Mouse (Mus musculus) hindbrain, embryonic 11.5 days (tissue): Measurements from ENCODE around the gene Tbkbp1. TPM values are rescaled to one million over a fixed set of nuclear protein-coding genes. Genes with fewer than 3 reads are reported as not detected.

Source experiments
- ATAC-seq: fragments of 200-750 bp; cut with Nextera tagmentation; 2 replicates; pipeline ENCODE4 v1.8.0; 2017; ENCODE audit warnings: mild to moderate bottlenecking, moderate TSS enrichment, moderate library complexity; ENCODE audit not compliant: low FRiP score
- DNase-seq: peaks from one replicate; pipeline ENCODE4 v3.0.0-alpha.2; 2015; ENCODE audit warnings: low spot score
- H3K27ac ChIP-seq: fragments of 300-500 bp; sonication (generic); 2 replicates; pipeline ENCODE4 v1.5.1; 2014; ENCODE audit warnings: mild to moderate bottlenecking, low read depth, low read length
- H3K27me3 ChIP-seq: fragments of 300-500 bp; sonication (generic); 2 replicates; pipeline ENCODE4 v1.6.1; 2014; ENCODE audit warnings: mild to moderate bottlenecking, low read length, moderate library complexity, mixed read lengths; ENCODE audit not compliant: control insufficient read depth, insufficient read depth
- H3K36me3 ChIP-seq: fragments of 300-500 bp; sonication (generic); 2 replicates; pipeline ENCODE4 v1.6.1; 2014; ENCODE audit warnings: mild to moderate bottlenecking, low read length, moderate library complexity, mixed read lengths; ENCODE audit not compliant: control insufficient read depth, insufficient read depth
- H3K4me1 ChIP-seq: fragments of 300-500 bp; sonication (generic); replicated peaks from 2 replicates; pipeline ENCODE4 v1.6.1; 2014; ENCODE audit warnings: low read length, mixed read lengths; ENCODE audit not compliant: control insufficient read depth, insufficient read depth
- H3K4me2 ChIP-seq: fragments of 300-500 bp; sonication (generic); replicated peaks from 2 replicates; pipeline ENCODE4 v1.6.1; 2014; ENCODE audit warnings: mild to moderate bottlenecking, low read depth, low read length
- H3K4me3 ChIP-seq: fragments of 300-500 bp; sonication (generic); 2 replicates; pipeline ENCODE4 v1.5.1; 2014; ENCODE audit warnings: low read depth, low read length
- H3K9ac ChIP-seq: fragments of 300-500 bp; sonication (generic); 2 replicates; pipeline ENCODE4 v1.6.1; 2014; ENCODE audit warnings: low read depth, low read length
- H3K9me3 ChIP-seq: fragments of 300-500 bp; sonication (generic); 2 replicates; pipeline ENCODE4 v1.6.1; 2016; ENCODE audit warnings: low read length; ENCODE audit not compliant: control insufficient read depth
- WGBS: fragments of 180-500 bp; shearing (Covaris S2); extraction: QIAGEN DNeasy Blood & Tissue Kit; methylation state at CpG from one replicate; pipeline ENCODE4 v1.1.7; 2014; 5-methylcytosine and 5-hydroxymethylcytosine counted together
- polyA plus RNA-seq: library from polyadenylated mRNA; unstranded; fragments of >200 nt; fragmentation: Nextera tagmentation; extraction: Ambion mirVana; gene quantifications from 2 replicates; pipeline ENCODE4 v1.2.1, GENCODE M21; 2014

The Tbkbp1 gene
- polyA plus RNA-seq, 1 experiment from 2014 or later: 4.2 TPM

DNA sequence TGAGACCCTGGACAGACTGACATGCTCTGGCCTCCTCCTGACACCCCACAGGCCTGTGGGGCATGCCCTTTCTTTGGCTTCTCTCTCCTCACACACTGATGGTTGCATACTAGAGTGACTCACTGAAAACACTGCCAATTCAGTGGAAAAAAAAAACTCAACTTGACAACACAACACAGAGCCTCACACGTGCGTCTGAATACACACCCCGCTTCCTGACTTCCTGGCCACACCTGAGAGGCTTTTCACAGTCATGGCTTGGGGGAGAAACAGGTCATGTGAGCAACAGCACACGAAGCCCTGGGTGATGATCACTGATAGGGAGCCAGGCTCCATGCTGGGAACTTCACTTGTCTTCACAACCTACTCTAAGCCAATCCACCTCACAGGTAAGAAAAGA is 10.5 kb downstream of the Tbkbp1 start:
- H3K36me3 ChIP-seq: no peaks in the 10 kb centered on the region
- H3K9me3 ChIP-seq: no peaks in the 10 kb centered on the region
- H3K27ac ChIP-seq: no peak overlapping the region
- 83% methylated on average over 4 of the region's 4 CpGs for WGBS
- H3K4me2 ChIP-seq: no peak overlapping the region
- ATAC-seq: no peak
- peaks cover 15% of the 10 kb centered on the region for H3K4me1 ChIP-seq
- no peak for DNase-seq
- H3K27me3 ChIP-seq: peaks cover 15% of the 10 kb centered on the region
- H3K9ac ChIP-seq: no peak overlapping the region
- no peak overlapping the region for H3K4me3 ChIP-seq

DNA sequence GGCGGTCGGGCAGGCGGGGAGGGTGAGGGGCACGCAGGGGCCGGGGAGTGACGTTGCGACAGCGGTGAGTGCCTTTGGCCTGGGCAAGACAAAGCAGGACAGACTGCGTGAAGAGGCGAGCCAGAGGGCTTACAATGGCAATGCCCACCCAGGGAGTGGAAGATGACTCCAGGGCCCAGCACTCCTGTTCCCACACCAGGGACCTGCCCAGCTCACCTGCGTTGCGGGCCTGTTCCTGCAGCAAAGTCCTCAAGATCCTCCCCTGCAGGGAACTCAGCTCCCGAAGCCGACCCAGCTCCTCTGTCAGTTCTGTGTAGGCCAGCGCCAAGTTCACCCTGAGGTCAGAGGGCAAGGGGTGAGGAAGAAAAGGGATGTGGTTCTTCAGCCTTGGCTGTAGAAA is 12.0 kb downstream of the Tbkbp1 start:
- DNase-seq (peak; percentile 33), ATAC-seq (peak; percentile 34; the same call in 1 of the 2 replicates)
- H3K9me3 ChIP-seq: no peaks in the 10 kb centered on the region
- peak overlapping the region; percentile 98 for H3K4me2 ChIP-seq
- no peaks in the 10 kb centered on the region for H3K36me3 ChIP-seq
- peaks cover 15% of the 10 kb centered on the region for H3K4me1 ChIP-seq
- H3K4me3 ChIP-seq: peak overlapping the region; percentile 49
- H3K27me3 ChIP-seq: peaks cover 15% of the 10 kb centered on the region
- 0 out of 2 replicates have a peak overlapping the region, but pooled peaks have one; percentile 78 for H3K27ac ChIP-seq
- peak overlapping the region; percentile 73 for H3K9ac ChIP-seq
- WGBS: 4% methylated on average over 15 of the region's 15 CpGs

DNA sequence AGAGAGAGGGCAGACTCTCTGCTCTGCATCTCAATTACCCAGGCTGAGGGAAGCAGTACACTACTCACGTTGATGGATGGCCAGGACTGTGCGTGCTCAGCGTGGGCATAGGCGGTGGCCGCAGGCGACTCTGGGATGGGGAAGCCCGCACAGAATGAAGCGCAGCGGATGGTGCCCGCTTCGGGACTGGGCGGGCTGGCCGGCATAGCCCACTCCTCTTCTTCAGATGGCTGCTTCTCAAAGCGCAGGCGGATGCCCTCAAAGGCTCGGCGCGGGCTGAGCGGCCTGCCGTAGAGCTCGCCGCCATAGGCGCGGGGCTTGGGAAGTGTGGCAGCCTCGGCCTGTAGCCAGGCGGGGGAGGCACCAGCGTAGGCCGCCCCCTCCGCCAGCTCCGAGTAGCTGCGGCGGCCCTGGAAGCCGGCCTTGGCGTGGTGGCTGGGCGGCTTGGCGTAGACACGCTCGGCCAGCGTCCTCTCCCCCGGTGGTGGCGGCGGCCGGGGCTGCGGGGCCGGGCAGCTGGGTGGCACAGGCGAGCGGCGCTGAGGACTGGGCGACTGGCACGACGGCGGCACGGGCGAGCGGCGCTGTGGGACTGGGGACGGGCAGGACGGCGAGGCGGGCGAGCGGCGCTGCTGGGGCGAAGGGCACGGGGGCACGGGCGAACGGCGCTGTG is 12.6 kb downstream of the Tbkbp1 start:
- Histone ChIP-seq H3K4me2 (peak overlapping the region; percentile 98), H3K27ac (peak overlapping the region; percentile 78; the same call in 1 of the 2 replicates), H3K4me3 (peak overlapping the region; percentile 49), H3K36me3 (no peaks in the 10 kb centered on the region), H3K4me1 (peaks cover 15% of the 10 kb centered on the region), H3K9ac (peak overlapping the region; percentile 73), H3K27me3 (peaks cover 15% of the 10 kb centered on the region), H3K9me3 (no peaks in the 10 kb centered on the region)
- ATAC-seq (peak; percentile 79), DNase-seq (peak; percentile 65)
- WGBS: 3% methylated on average over 56 of the region's 69 CpGs

DNA sequence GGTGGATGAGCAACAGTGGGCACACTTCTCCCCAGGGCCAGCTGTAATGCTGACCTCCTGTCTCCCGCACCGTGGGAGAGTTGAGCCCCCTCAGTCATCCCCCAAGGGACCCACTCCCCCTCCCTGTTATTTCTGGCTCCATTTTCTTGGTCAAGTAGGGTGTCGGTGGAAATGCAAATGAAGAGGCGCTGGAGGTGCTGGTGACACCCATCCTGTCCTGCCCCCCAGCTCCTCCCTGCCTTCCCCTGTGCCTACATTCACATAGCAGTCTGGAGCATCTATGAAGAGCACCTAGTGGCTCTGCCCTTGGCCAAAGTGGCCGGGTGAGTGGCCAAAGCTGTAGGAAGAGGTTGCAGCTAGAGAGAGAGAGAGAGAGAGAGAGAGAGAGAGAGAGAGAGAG is 18.0 kb downstream of the Tbkbp1 start:
- no peaks in the 10 kb centered on the region for H3K9me3 ChIP-seq
- no peak overlapping the region for H3K27ac ChIP-seq
- no peak overlapping the region for H3K9ac ChIP-seq
- H3K27me3 ChIP-seq: peaks cover 8% of the 10 kb centered on the region; the same call in 1 of the 2 replicates
- WGBS: 57% methylated on average over 5 of the region's 5 CpGs
- ATAC-seq: no peak
- no peak for DNase-seq
- H3K4me1 ChIP-seq: peaks cover 8% of the 10 kb centered on the region
- H3K36me3 ChIP-seq: no peaks in the 10 kb centered on the region
- H3K4me3 ChIP-seq: no peak overlapping the region
- H3K4me2 ChIP-seq: no peak overlapping the region

DNA sequence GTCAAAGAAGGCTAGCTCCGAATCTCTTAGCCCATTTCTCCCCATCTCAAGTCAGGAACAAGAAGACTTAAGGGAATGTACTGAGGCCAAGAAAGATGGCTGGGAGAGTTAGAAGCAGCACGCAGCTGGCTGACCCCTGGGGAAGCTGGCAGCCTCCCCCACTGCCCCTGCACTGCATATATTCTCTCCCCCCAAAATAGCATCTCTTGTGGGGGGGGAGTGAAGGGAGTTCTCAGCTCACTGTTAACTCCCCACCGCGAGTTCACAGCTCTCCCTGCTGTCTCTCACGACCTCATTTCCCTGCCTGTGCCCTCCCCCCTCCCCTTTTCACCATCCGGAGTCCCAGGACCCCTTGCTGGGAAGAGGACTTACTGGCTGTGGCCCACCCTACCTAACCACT is 19.1 kb downstream of the Tbkbp1 start:
- ATAC-seq: no peak
- H3K9me3 ChIP-seq: no peaks in the 10 kb centered on the region
- no peaks in the 10 kb centered on the region for H3K36me3 ChIP-seq
- WGBS: 20% methylated on average over 6 of the region's 6 CpGs
- H3K4me3 ChIP-seq: no peak overlapping the region
- H3K27ac ChIP-seq: no peak overlapping the region
- H3K9ac ChIP-seq: no peak overlapping the region
- DNase-seq: no peak
- H3K4me2 ChIP-seq: no peak overlapping the region
- peaks cover 7% of the 10 kb centered on the region; the same call in 1 of the 2 replicates for H3K27me3 ChIP-seq
- no peaks in the 10 kb centered on the region for H3K4me1 ChIP-seq

DNA sequence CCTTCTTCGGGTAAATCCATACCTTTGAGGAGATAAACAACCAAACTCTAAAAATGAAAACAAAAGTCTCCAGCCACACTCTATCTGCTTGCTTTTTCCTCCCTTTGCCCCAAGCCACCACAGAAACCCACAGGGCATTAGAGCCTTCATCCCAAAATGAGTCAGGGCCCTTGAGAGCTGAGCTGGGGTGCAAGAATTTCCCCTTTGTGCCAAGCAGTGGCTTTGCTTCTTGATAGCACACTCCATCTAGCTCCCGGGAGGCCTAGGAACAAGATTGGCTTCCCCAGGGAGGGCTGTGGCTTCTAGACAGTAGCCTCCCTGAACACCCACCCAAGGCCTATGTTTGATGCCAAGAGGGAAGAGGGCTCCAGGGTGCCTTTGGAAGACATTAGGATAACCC is 19.6 kb downstream of the Tbkbp1 start:
- Histone ChIP-seq H3K9me3 (no peaks in the 10 kb centered on the region), H3K27me3 (peaks cover 7% of the 10 kb centered on the region; the same call in 1 of the 2 replicates)

DNA sequence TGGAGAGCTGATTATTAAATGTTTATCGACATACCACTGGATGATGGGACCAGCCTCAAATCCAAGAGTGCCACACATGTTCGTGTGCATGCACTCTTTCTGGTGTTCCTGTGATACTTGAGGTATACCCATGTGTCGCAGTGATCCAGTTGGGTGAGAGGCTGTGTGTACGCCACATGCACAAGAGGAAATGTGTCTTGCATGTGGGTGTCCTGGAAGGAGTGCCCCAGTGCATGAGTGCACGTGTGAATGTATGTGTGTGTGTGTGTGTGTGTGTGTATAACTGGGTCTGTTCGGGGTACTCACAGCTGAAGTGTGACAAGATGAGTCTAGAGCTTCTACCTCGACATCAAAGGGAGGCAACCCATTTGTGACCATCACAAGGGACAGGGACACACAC is 21.0 kb downstream of the Tbkbp1 start:
- Histone ChIP-seq H3K4me1 (0 out of 2 replicates have a peak, but pooled peaks cover 2% of the 10 kb centered on the region), H3K27me3 (peaks cover 7% of the 10 kb centered on the region; the same call in 1 of the 2 replicates), H3K4me2 (no peak overlapping the region), H3K4me3 (no peak overlapping the region), H3K9ac (no peak overlapping the region), H3K9me3 (no peaks in the 10 kb centered on the region), H3K27ac (no peak overlapping the region), H3K36me3 (no peaks in the 10 kb centered on the region)
- ATAC-seq: no peak
- WGBS: 87% methylated on average over 7 of the region's 7 CpGs
- DNase-seq: no peak

More for the DNA sequence above, 19.6 kb downstream of the Tbkbp1 start:
- no peaks in the 10 kb centered on the region for H3K4me1 ChIP-seq
- no peak overlapping the region for H3K4me2 ChIP-seq
- H3K9ac ChIP-seq: no peak overlapping the region
- H3K27ac ChIP-seq: no peak overlapping the region
- 79% methylated on average over 2 of the region's 2 CpGs for WGBS
- H3K36me3 ChIP-seq: no peaks in the 10 kb centered on the region
- DNase-seq (no peak), ATAC-seq (no peak)
- no peak overlapping the region for H3K4me3 ChIP-seq

DNA sequence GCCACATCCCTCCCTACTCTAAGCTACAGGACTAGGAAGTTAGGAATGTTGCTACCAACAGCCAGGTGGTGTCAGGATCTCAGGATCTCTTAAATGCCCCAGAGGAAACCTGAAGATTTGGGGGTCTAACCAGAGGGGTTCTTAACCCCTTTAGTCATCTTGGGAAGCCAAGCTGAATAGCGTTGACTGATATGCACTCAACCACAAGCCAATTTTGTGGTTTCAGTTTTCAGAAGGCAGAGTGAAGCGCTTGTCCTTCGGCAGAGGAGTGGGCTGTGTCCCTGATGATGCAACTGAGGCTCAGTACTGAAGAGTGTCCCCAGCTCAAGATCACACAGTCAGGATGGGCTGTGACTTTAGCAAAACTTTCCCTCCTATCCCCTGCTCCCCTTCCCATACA is 22.3 kb downstream of the Tbkbp1 start:
- H3K4me3 ChIP-seq: no peak overlapping the region
- 72% methylated on average over 3 of the region's 3 CpGs for WGBS
- H3K27me3 ChIP-seq: peaks cover 7% of the 10 kb centered on the region; the same call in 1 of the 2 replicates
- peaks cover 7% of the 10 kb centered on the region; the same call in 1 of the 2 replicates for H3K4me1 ChIP-seq
- ATAC-seq (no peak), DNase-seq (no peak)
- H3K9me3 ChIP-seq: no peaks in the 10 kb centered on the region
- no peak overlapping the region for H3K9ac ChIP-seq
- H3K4me2 ChIP-seq: no peak overlapping the region
- no peaks in the 10 kb centered on the region for H3K36me3 ChIP-seq
- H3K27ac ChIP-seq: no peak overlapping the region
